Mouse (Mus musculus): ENCODE results near the gene Sgms1. TPM values are rescaled to one million over a fixed set of nuclear protein-coding genes. Genes with fewer than 3 reads are reported as not detected.

Gene Sgms1
- total RNA-seq, 2 experiments from 2014 or later: 84.4 to 112 TPM

DNA sequence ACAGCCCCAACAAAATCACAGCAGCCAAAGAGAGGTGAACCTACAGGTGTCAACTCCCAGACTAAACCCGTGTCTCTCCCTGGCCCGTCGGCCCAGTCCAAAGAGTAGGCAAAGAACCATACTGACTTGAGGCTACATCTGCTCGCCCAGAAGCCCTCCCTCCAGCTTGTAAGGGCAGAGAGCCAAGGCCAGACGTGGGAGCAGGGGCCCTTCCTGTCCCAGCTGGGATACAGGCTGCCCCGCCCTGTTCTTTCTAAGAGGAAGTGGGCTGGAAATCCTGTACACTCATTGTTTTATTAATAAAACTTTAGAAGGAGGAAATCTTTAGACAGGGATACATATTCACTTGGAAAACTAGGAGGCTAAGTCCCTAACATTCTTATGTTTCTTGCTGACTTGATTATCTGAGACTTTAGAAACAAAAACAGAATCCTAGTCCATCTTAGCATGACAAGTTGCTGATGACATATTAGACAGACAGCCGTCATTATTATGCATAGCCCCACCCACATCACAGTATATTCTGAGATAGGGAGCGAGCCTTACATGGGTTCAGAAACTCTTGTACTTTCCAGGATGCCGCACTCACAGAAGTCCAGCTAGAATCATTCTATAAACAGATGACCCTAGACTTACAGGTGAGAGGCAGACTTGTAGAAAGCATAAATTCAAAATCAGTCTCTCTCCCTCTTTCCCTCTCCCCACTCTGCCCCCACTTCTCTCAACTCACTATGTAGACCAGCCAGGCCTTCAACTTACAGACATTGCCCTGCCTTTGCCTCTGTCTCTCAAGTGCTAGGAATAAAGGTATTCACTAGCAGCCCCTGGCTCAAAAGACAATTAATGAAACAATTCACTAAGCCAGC is 85.3 kb downstream of the Sgms1 start:
- ATAC-seq (replicated peaks; ENCODE audit: low FRiP score, poor library complexity, severe bottlenecking): no peak

DNA sequence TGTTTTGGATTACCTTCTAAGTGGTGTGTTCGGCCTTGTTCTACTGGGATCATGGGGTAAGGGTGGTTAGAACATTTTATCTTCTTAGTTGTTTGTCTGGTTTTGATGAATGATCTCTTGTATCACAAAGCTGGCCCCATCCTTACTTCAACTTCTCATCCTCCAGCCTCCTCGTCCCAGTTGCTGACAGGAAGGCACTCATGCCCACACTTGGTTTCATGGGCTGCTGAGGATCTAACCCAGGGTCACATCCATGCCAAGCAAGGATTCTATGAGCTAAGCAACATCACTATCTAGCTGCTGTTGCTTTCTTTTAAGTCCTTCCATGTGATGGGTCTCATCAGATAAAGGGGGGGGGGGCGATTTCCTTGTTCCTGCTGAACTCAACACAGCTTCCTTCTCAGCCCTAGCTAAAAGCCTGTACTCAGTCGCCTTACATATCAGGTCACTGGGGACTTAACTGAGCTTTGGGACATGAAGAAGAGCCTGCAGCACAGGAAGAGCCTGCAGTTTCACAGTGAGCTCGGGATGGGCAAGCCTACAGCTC is 86.6 kb downstream of the Sgms1 start:
- no peak for ATAC-seq (replicated peaks; ENCODE audit: low FRiP score, poor library complexity, severe bottlenecking)

GRCm38 (mm10) chr19:32301568-32301967 is 87.9 kb downstream of the Sgms1 start:
- no peak for ATAC-seq (replicated peaks; ENCODE audit: low FRiP score, poor library complexity, severe bottlenecking)

DNA sequence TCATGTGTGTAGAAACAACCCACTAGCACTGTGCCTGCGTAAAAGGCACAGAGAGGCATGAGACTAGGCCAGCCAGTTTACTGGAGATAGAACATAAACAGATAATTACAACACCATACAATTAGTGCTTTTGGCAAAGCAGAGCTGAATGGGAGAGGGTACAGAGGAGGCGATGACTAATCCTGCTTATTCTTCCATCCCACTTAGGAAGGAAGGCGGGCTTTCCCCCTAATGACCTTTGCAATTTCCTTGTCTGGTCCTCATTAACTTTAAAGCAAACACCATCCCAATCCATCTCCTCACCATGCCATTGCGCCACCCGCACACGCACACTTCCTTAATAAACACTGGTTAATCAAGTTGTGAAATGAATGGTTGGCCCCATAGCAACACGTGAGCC is 91.3 kb downstream of the Sgms1 start:
- ATAC-seq (replicated peaks; ENCODE audit: low FRiP score, poor library complexity, severe bottlenecking): no peak

GRCm38 (mm10) chr19:32296863-32297262 is 92.7 kb downstream of the Sgms1 start:
- ATAC-seq (replicated peaks; ENCODE audit: low FRiP score, poor library complexity, severe bottlenecking): no peak

DNA sequence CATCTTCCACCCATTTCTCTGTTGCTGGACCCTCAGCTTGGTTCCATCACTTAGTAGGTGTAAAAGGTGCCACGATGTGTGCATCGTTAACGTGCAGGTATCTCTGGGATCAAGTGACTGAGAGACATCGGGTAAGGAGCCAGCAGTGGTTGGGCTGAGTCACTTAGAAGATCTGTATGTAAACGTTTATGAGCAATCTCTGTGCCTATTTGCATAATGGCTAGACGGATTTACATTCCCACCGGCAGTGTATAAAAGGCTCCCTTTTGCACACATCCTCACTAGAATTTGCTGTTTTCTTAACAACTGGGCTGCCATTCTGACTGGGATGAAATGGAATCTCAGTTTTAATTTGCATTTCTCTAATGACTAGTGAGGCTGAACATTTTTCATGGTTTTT is 93.9 kb downstream of the Sgms1 start:
- no peak for ATAC-seq (replicated peaks; ENCODE audit: low FRiP score, poor library complexity, severe bottlenecking)

DNA sequence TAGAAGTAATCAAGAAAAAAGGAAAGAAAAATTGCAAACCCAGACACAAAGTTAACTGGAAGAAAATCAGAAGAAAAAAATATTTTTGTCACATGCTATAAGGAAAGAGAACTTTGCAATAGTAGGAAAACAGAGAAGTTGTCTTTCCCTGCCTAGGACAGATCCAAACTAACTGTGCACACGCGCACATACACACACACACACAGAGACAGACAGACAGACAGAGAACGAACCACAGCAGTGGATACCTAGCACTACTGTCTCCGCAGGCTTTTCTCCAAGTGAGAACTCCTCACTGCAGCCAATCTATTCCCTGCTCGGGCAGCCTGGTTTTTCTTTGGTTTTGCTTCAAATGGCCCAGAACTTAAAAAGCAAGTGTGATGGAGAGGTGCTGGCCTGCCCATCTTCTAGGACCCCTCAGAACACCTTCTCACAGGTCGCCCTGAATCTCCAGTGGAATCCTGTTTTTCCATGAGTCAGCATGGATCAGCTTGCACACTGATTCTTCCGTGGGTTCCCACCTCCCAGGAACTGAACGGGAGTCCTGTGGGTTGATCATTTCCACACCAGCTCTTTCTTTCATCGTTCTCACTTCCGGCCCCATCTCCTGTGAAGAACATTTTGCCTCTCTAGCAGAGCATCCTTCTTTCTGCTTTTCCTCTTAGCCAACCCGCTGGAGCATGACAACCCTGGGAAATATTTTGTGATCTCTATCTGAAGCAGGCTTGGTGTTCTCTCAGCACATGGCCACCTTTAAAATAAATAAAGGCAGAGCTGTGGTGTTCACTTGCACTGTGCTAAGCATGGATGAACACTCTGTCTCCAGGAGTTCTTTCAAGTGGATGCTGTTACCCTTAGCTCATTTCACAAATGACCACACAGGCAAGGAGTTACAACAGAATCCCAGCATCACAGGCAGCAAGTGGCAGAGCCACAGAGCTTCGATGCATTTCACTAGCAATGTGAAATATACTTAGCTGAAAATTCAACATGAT is 96.4 kb downstream of the Sgms1 start:
- no peak for ATAC-seq (replicated peaks; ENCODE audit: low FRiP score, poor library complexity, severe bottlenecking)

DNA sequence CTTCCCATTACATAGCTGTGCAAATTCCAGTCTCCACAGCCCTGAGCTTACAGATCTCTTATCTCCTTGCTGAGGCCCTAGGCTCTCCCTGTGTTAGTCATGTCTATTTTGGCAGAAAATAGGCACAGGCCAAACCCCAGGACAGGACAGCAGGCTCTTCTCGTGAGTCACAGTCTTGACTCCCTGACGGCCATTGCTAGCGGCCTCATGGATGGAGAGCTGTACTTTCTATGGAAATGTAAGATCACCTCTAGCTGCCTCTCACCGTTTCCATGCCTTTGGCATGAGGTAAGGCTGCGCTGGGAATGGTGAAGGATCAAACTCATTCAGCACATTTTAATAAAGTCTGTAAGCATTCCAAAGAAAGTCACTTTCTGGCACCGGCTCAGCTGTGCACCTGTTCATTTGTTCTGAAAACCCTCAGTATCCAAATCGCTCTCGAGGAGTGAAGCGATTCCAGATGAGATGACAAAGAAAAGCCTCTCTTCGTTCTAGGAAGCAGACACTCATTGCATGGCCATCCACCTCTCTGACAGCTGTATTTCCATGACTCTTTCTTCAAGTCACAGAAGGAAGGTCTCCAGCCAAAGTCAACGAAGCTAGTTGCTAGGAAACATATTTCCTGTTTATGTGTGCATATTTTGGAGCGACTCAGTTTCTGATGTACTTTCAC is 97.3 kb downstream of the Sgms1 start:
- ATAC-seq (replicated peaks; ENCODE audit: low FRiP score, poor library complexity, severe bottlenecking): 0 out of 2 replicates have a peak, but pooled peaks have one; percentile 28

- no peak for ATAC-seq (replicated peaks; ENCODE audit: low FRiP score, poor library complexity, severe bottlenecking)
Observed at GRCm38 (mm10) chr19:32291130-32291529, 98.4 kb downstream of the Sgms1 start.

DNA sequence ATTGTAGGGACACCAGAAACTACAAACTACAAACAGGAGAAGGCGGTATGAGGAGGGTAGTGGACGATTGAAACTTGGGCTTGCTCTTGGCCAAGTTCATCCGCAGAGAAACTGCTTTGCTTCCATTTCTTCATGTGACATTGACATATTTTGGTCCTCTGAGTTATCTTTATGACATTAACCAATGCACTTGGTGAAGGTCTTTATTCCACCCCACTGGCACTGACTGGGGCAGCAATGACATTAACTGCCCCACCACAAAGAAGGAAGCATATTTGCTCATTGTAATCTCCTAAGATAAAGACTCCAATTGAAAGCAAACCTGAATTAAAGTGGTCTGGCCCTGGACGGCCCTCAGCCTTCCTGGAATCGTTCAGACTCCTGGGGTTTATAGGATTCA is 100.6 kb downstream of the Sgms1 start:
- ATAC-seq (replicated peaks; ENCODE audit: low FRiP score, poor library complexity, severe bottlenecking): no peak

DNA sequence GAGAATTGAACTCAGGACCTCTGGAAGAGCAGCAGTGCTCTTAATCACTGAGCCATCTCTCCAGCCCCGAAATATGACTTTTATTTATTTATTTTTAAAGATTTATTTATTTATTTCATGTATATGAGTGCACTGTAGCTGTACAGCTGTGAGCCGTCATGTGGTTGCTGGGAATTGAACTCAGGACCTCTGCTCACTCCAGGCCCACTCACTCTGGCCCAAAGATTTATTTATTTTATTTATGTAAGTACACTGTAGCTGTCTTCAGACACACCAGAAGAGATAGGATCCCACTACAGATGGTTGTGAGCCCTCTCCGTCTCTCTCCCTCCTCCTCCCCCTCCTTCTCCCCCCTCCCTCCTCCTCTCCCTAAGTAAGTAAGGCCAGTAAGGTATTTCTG is 101.7 kb downstream of the Sgms1 start:
- no peak for ATAC-seq (replicated peaks; ENCODE audit: low FRiP score, poor library complexity, severe bottlenecking)

DNA sequence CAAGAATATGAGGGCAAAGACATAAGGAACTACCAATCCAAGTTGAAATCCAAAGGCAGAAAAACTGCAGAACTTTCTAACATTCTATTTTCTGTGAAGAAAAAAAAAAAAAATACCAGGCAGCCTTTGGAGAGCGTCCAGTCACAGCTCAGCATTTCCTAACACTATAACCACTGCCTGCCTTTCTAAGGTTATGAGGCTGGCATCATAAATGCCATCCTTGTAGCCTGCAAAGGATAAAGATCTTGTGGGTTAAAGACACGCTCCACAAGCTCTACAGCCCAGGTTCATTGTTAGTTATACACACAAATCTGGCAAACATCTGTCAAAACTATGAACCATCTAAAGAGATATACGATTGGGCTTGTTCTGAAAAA is 104.1 kb downstream of the Sgms1 start:
- ATAC-seq (replicated peaks; ENCODE audit: low FRiP score, poor library complexity, severe bottlenecking): no peak

DNA sequence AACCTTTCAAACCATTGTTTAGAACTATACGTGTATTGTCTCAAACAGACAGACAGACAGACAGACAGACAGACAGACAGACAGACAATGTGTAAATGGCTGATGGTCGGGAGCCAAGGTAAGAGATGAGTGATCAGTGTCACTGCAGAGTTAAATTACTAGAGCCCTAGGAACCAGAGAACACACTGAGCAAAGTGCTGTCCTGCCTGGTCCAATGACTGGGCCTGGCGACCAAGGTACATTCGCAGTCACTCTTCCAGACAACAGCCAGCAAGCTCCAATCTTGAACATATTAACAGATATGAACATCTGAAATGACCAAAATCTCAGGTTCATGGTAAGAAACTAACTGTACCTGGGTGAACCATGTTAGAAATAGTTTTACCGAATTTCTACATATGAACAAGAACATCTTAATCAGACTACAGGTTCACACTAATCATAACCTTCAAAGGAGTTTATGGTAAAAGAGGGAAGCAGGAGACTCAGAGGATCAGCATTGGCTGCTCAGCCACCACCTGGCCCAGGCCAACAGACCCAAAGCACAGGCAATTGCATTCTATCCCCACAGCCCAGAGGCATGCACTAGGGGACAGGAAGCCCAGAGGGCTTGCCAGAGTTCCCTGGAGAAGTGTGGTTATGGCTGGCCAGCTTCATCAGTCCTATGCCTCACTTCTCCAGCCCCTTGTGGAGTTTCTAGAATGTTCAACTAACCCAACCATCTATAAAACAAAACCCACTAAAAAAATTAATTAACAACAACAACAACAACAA is 104.6 kb downstream of the Sgms1 start:
- no peak for ATAC-seq (replicated peaks; ENCODE audit: low FRiP score, poor library complexity, severe bottlenecking)

- no peak for ATAC-seq (replicated peaks; ENCODE audit: low FRiP score, poor library complexity, severe bottlenecking)
Observed at GRCm38 (mm10) chr19:32281917-32282316, 107.6 kb downstream of the Sgms1 start.

GRCm38 (mm10) chr19:32280380-32280779 is 109.1 kb downstream of the Sgms1 start:
- ATAC-seq (replicated peaks; ENCODE audit: low FRiP score, poor library complexity, severe bottlenecking): no peak

GRCm38 (mm10) chr19:32279400-32279799 is 110.1 kb downstream of the Sgms1 start:
- ATAC-seq (replicated peaks; ENCODE audit: low FRiP score, poor library complexity, severe bottlenecking): no peak

DNA sequence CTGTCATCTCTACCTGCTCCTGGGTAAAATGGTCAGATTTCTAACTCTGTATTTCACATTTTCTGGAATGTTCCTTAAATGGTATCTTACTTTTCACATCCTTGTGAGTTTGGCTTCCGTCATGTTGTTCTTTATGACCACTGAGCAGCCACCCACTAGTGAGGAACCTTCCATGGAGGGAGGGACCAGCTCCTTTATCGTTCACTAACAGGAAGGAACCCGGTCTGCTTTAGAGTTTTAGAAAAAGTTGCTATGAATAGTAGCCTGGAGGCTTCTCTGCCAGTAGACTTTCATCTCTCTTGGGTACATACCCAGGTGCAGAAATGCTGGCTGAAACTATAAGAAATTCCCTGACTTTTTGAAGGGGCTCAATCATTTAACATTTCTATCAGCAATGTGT is 111.6 kb downstream of the Sgms1 start:
- peak; percentile 51 for ATAC-seq (replicated peaks; ENCODE audit: low FRiP score, poor library complexity, severe bottlenecking)

DNA sequence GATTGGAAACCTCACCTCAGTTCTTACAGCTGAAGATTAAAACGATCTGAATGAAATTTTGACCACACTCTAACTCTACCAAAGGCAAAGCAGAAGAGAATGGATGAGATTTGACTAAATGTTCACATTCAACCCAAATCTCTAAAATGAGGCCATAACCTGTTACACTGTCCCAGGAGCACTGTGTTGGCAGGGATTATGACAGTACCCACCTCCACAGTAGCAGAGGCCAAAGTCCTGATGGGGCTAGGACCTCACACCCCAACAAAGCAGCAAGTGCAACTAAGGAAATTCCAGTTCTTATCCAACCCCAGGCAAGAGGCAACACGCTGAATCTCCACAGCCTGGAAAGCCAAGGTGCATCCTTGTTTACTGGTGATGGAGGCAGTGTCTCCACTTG is 112.2 kb downstream of the Sgms1 start:
- no peak for ATAC-seq (replicated peaks; ENCODE audit: low FRiP score, poor library complexity, severe bottlenecking)

- no peak for ATAC-seq (replicated peaks; ENCODE audit: low FRiP score, poor library complexity, severe bottlenecking)
Observed at GRCm38 (mm10) chr19:32276817-32277216, 112.7 kb downstream of the Sgms1 start.

Data from erythroblast, adult 5-6 weeks (primary cell).